Mouse (Mus musculus): ENCODE results near the gene Fam180a. TPM values are rescaled to one million over a fixed set of nuclear protein-coding genes. Genes with fewer than 3 reads are reported as not detected.

Gene Fam180a
- total RNA-seq, 2 experiments from 2014 or later, result 0.64 to 0.74 TPM

DNA sequence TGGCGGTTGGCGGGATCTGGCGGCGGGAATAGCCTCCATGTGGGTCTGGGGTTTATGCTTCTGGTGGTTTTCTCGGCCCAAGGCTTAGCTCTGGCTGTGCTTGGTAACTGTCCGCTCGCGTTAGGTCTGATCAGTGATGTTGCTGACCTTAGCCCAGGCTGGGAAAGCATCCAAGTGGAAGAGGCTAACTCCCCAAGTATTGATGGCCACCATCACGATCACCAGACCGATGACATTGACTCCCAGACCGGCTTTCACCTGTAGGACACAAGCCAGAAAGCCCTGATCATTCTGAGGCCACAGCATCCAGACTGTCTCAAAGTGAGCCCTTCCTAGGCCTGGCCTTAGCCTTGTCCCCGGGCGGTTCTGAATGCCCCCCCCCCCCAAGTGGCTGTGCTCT is 57.2 kb downstream of the Fam180a start:
- no peak for DNase-seq (ENCODE audit: low spot score in 2 of 2)

DNA sequence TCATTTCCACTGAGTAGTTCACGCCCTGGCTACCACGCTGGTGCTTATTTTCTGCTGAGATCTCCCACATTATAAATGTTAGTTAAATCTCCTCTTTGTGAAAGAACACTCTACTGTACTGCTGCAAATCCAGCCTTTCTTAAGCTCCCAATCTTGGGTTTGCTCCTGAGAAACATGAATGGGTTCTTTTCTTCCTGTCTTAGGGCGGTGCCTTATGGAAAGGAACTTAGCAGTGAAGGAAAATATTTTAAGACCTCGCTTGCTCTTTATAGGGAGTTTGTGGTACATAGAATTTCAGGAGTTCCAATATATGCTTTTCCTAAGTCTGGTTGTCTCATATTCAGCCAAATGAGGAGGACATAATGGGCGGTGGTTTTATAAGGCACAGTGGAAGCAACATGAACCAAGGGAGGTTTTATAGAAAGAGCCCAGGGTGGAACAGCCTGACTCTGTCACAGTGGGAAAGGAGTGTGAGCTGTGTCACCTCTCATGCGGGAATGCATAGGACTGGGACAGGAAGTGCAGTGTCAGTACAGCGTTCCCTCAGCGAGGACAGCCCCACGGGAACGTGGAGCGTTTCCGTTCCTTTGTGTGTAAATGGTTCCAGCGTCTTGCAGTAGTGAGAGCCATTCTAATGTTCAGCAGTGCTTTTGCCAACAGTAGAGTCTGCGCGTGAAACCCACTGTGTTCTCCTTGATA is 60.2 kb downstream of the Fam180a start:
- no peak for DNase-seq (ENCODE audit: low spot score in 2 of 2)

Other genes starting within 250 kb of the Fam180a start
- gene Cnot4, start 192.4 kb downstream of the Fam180a start, total RNA-seq (2021), result 10 to 100 TPM; 46.6 to 53.7 TPM
- 10 to 100 TPM; 28.1 to 32.0 TPM for gene Nup205, start 148.7 kb downstream of the Fam180a start, total RNA-seq (2021)
- gene Slc13a4, start 18.0 kb downstream of the Fam180a start, total RNA-seq (2021), result 1 to 10 TPM; 3.2 to 3.9 TPM
- gene Mtpn, start 213.7 kb upstream of the Fam180a start, total RNA-seq (2021), result 100 to 1,000 TPM; 245 to 248 TPM

Data from layer of hippocampus, adult 18-20 months (tissue).